Mouse (Mus musculus) lung, postnatal 10 days (tissue): ENCODE results near the gene Tbxas1.
A peak's percentile ranks its signal among the peaks of the same experiment; 100 is the strongest.

Source experiments
- DNase-seq: peaks from one replicate; pipeline ENCODE4 v3.0.0; 2021

The Tbxas1 gene

DNA sequence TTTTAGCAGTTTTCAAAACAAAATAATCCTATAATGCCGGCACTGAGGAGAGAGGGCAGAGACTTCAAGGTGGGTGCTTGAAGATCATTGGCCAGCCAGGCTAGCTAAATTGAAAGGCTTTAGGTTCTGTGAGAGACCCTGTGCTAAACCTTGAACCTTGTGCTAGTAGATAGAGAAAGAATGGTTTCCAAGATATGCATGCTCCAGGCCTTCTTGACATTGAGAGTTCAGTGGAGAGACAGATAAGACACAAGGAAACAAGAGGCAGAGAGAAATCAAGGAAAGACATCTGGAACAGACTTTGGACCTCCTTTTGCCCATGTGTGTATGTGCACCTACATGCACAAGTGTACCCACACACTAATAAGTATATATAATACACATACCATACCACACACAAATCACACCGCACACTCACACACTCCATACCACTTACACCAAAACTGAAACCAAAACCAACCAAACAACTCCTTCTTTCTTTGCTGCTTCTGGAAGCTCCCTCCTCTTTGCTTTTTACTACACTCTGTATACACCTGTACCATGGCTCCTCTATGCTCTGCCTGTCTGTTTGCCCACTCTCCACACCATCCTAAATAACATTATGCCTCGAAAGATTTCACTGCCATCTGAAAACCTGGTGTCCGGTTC is 25.4 kb downstream of the Tbxas1 start:
- DNase-seq: no peak

DNA sequence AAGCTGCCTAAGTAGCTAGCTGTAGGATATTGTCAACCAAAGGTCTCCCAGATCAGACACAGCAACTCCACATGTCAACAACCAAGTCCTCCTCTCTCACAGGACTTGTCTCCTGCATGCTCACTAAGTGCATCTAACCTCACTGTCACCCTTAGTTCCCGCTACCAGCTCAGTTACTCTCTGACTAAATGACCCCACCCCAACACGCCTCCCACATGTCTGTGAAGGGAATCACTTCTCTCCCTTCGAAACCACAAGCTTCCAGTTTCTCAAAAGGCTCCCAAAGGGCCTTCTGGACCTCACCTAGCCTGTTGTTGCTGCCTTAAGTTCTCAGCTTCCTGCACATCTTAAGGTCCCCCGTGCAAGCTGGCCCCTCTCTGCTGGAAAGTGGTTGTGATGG is 25.9 kb downstream of the Tbxas1 start:
- DNase-seq: no peak

DNA sequence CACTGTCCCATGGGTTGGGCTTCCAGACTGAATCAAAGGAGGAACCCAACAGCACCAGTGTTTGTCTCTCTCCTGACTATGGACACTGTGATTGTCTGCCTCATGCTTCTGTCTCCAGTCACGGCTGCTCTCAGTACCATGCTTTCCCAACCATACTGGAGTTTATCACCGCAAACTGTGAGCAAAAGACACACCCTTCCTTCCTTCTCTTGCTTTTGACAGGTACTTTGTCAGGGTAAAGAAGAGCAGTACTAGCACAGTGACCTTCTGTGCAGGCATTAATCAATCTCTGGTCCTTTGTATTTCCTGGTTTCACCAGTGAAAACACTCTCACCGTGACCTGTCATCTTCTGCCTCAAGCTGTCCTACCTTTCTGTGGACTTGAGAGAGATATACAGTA is 26.4 kb downstream of the Tbxas1 start:
- no peak for DNase-seq

DNA sequence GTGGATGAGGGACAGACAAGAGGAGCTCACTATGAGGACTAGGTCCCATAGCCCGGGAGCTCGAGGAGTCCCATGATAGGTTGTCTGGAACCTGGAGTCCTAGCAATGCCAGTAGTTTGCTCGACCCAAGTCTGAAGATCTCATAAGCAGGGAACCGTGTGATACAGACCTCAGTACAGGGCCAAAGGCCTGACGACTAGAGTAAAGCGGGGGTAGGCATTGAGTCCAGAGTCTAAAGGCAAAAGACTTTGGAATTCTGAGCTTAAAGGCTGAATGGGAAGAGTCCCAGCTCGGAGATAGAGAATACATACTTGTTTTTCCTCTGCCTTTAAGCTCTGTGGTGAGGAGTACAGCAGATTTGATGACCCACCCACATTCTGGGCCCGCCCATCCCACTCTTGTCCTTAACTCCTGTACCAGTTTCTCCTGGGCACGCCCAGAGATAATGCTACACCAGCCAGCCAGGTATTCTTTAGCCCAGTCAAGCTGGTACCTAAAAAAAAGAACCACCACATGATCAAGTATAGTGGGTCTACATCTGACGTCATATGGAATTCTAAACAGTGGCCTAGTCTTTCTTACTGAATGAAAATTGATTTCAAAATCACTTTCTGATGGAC is 27.7 kb downstream of the Tbxas1 start:
- no peak for DNase-seq

- no peak for DNase-seq
These were observed 30.8 kb downstream of the Tbxas1 start for GRCm38 (mm10) chr6:38906005-38906404.

DNA sequence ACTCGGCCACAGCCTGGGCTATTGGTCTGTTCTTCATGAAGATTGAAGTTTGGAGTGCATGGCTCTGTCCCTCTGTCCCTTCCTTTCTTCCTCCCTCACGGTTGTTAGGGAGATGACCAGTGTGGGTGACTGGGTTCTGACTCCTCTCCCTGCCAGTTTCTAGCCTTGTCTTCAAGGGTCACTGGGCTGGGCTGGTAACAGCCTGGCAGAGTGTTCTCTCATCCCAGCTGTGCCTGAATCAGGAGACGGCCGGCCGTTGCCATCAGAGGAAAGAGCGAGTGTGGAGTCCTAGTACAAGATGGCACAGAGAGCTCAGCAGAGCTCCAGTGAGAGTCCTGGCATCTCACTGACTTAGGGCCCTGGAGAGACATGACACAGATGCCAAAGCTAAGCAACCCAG is 33.2 kb downstream of the Tbxas1 start:
- no peak for DNase-seq

DNA sequence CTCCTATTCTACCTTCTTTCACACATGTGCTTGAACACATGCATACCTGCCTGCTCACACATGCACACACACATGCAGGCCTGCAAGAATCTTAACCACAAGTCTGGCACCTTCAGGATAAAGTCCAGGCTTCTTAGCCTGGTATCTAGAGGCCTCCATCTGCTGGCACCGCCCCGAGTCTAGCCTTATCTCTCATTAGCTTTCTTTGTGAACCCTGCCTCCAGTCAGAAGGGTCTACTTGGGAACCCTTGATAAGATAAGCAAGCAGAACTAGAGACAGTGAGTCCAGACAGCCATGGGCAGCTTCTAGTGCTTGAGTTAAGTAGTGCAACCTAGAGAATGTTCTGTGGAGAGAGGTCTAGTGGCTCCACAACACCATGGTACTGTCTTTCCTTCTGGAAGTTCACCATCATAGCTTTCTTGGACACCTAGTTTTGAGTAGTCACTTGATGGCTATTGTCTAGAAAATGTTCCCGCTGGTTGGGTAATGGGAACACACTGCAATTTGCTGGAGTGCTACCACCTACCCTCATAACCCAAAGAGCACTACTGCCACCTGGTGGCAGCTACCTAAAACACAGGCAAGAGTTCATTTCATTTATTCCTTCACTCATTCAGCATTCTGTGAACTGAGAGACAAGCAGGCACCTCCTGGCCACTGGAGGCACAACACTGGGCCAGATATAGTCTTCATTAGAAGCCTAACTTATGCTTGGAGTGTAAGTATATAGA is 35.8 kb downstream of the Tbxas1 start:
- peak; percentile 72 for DNase-seq

- DNase-seq: no peak
These were observed 37.0 kb downstream of the Tbxas1 start for GRCm38 (mm10) chr6:38912121-38912660.

GRCm38 (mm10) chr6:38912845-38913244 is 37.6 kb downstream of the Tbxas1 start:
- DNase-seq: peak; percentile 54

DNA sequence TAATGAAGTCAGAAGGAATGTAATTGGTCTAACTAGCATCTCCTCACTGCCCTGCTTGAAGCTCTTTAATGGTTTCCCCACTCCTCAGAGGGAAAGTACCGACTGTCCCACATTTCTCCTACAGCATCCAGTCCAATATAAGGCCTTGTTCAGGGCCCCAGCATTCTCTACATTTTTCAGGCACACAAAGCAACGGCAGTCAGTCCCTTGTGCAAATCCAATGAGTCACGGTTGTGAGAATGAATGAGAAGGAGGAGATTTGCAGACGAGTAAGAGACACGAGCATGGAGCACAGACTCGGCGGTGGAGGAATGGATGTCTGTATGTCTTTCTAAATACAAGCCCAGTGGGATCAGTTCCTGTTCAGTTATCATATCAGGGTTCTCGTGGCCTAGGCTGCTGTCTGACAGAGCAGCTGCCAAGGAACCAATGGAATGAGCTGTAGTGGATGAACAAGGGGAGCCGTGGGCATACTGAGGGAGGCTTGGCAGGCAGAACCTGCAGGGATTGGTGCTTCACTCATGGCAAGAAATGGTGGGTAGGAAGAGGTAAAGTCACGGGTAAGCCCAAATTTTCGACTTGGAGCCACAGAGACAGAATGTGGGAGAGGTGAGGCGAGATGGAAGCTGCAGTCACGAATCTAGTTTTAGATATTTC is 38.3 kb downstream of the Tbxas1 start:
- DNase-seq: no peak

DNA sequence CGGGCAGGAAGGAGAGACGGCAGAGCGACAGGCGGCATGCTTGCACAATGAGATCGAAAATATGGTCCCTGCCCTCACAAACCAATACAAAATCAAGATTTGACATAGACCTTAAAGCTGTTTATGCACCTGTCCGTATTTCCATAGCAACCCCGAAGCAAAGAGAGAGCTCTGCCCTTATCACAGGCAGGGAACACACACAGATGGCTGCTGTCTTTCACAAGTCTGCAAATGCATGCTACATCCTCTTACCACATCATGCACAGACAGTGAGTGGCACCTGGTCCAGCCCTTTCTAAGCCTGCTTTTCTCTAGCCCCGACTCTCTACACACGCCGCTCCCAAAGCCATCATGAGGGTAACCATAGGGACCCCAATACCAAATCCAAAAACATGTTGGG is 39.0 kb downstream of the Tbxas1 start:
- DNase-seq: no peak

DNA sequence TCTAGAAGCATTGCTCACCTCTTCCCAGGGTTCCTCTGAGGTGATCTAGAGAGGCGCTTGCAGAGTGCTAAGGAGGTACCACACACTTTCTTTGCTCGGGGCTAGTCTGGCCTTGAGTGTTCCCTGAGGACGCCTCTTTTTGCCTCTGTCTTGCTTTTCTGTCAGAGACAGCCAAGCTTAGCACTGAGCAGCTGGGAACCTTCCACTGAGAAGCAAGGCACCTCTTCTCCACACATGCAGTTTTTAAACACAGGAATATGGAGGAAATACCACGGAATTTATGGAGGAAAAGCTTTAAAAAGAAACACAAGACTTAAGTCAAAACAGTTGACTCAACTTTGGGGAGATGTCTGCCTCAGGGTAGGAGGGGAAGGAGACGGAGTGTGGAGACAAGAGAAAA is 40.6 kb downstream of the Tbxas1 start:
- DNase-seq: no peak

GRCm38 (mm10) chr6:38916571-38916970 is 41.4 kb downstream of the Tbxas1 start:
- no peak for DNase-seq

DNA sequence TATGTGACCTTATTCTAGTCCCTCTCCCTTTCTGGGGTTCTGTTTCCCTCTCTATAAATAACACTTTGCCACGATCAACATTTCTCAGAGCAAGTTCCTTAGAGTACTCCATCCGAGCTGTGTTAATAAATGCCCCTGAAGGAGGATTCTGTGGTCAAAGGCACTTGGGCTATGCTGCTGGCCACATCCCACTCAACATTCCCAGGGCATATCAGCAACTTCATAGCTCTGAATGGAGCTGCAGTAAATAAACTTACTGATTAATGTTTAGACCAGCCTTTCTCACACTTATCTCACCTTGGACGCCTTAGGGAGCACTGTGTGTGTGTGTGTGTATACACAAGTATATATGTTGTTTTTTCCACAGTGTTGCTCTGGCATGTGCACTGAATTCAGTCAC is 42.2 kb downstream of the Tbxas1 start:
- peak; percentile 31 for DNase-seq

DNA sequence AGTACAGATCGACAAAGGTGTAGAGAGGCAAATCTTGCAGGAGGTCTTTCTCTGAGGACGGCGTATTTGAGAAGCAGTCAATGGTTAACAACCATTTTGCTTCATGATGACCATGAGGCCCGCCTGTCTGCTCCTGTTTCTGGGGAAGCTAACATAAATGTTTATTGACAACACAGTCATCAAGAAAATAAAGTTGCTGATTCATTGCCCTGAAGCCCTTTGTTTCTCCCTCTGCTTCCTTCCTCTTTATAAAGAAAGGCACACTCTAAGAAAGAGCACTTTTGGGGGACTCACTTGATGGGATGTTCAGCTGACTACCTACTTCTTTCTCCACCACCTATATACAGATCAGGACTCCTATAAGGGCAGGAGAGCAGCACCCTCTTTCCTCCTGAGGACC is 43.5 kb downstream of the Tbxas1 start:
- no peak for DNase-seq

GRCm38 (mm10) chr6:38919135-38919740 is 44.0 kb downstream of the Tbxas1 start:
- DNase-seq: no peak

- DNase-seq: no peak
These were observed 44.9 kb downstream of the Tbxas1 start for GRCm38 (mm10) chr6:38920141-38920540.

- no peak for DNase-seq
These were observed 46.0 kb downstream of the Tbxas1 start for GRCm38 (mm10) chr6:38921095-38921809.

DNA sequence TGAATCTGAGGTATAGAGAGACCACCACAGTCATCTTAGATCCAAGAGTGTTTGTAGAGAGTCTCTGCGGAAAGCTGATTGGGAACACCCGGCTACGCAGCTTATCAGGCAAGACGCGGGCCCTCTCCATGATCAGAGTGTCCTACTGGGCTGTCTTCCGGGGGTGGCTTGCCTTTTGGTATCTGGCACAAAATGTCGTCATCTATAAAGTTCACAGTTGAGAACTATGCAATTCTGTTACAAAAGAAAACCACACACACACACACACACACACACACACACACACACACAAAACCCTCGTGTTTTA is 46.6 kb downstream of the Tbxas1 start:
- no peak for DNase-seq

- DNase-seq: no peak
These were observed 47.3 kb downstream of the Tbxas1 start for GRCm38 (mm10) chr6:38922517-38922916.

DNA sequence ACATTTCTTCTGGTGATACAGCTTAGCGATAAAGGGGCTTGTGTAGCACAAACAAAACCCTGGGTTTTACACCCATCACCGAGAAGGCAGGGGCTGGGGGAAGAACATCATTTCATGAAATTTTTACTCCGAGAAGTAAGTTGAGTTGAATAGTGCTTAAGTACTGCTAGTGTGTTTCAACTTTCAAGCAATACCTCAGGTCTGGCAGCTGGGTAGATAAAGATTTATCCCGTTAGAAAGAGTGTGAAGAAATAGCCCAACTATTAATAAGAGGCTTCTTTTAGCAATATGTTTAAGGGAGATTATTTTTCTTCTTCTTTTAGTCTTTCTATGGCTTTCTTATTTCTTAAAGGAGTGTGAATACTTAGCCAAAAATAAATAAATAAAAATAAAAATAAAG is 48.2 kb downstream of the Tbxas1 start:
- no peak for DNase-seq
